Mouse (Mus musculus): ENCODE results near the gene Chka.

DNA sequence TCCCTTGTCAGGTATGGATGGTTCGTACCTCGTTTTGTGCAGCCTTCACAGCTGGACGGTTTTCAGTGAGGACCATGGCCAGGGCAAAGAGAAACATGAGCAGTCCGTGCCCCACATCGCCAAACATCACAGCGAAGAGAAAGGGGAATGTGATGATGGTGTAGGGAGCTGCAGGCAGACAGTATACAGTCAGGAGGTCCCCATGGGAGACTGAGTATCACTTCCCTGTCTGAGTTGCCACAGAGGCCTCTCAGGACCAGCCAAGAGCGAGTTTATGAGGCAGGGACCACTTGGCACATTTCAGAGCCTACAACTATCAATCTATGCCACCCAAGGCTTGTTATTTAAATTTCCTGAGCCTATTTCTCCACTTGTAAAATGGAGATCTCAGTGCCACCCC lies 47.4 kb downstream of the Chka start:
- TF ChIP-seq CTCF (IDR thresholded peaks at IDR 0.05; ENCODE audit: borderline replicate concordance, control insufficient read depth, extremely low read depth, insufficient read depth, low read length, poor library complexity), result no peak
- TF ChIP-seq POLR2A (IDR thresholded peaks at IDR 0.05; ENCODE audit: control insufficient read depth, extremely low read depth, insufficient read depth, low read length, poor library complexity), result no peak

Measured in thymus, adult 2 months (tissue).